Mouse (Mus musculus) erythroid progenitor cell, adult 5-6 weeks (primary cell): ENCODE results near the gene Rbbp9. TPM values are rescaled to one million over a fixed set of nuclear protein-coding genes. Genes with fewer than 3 reads are reported as not detected.

Experiments used
- ATAC-seq: replicated peaks from 2 replicates; pipeline ENCODE4 v1.8.0; 2016; ENCODE audit warnings: moderate number of reproducible peaks, mild to moderate bottlenecking, moderate TSS enrichment, inconsistent platforms; ENCODE audit not compliant: poor library complexity, low FRiP score, severe bottlenecking
- total RNA-seq, 2 experiments: library from RNA; stranded (forward) in 1 of 2; stranded (reverse) in 1 of 2; fragments of 150-400 nt in 1 of 2; fragments of 186-747, 209-891 nt in 1 of 2; gene quantifications; 2 replicates each; pipeline versions ENCODE4 v1.2.3 to v1.2.4; 2015 to 2017; ENCODE audit warnings: low replicate concordance in 2 of 2

Gene Rbbp9
- total RNA-seq, 2 experiments from 2014 or later, result 0.38 to 1.7 TPM

GRCm38 (mm10) chr2:144519772-144520171 lies 30.9 kb downstream of the Rbbp9 start:
- ATAC-seq, result no peak

- no peak for ATAC-seq
Measured at GRCm38 (mm10) chr2:144514619-144515018, 36.0 kb downstream of the Rbbp9 start.

GRCm38 (mm10) chr2:144502134-144502533 lies 48.5 kb downstream of the Rbbp9 start:
- ATAC-seq, result no peak

Other genes with a start within 250 kb of the Rbbp9 start
- gene Ovol2, start 218.7 kb downstream of the Rbbp9 start, total RNA-seq (2015; ENCODE audit: low replicate concordance), result not detected in 2 replicates
- not detected in 2 replicates for gene Ovol2, start 218.7 kb downstream of the Rbbp9 start, total RNA-seq (2017; ENCODE audit: low replicate concordance)
- 10.5 and 16.6 TPM in 2 replicates for gene Kat14, start 181.9 kb downstream of the Rbbp9 start, total RNA-seq (2015; ENCODE audit: low replicate concordance)
- 11.7 and 23.0 TPM in 2 replicates for gene Kat14, start 181.9 kb downstream of the Rbbp9 start, total RNA-seq (2017; ENCODE audit: low replicate concordance)
- gene Pet117, start 181.9 kb downstream of the Rbbp9 start, total RNA-seq (2015; ENCODE audit: low replicate concordance), result not detected in 2 replicates
- gene Pet117, start 181.9 kb downstream of the Rbbp9 start, total RNA-seq (2017; ENCODE audit: low replicate concordance), result 12.1 TPM in 1 of 2 replicates, not detected in the other
- gene Dzank1, start 23.5 kb downstream of the Rbbp9 start, total RNA-seq (2015; ENCODE audit: low replicate concordance), result not detected in 2 replicates
- gene Dzank1, start 23.5 kb downstream of the Rbbp9 start, total RNA-seq (2017; ENCODE audit: low replicate concordance), result not detected in 2 replicates
- 5.4 and 9.2 TPM in 2 replicates for gene Polr3f, start 23.2 kb downstream of the Rbbp9 start, total RNA-seq (2015; ENCODE audit: low replicate concordance)
- gene Polr3f, start 23.2 kb downstream of the Rbbp9 start, total RNA-seq (2017; ENCODE audit: low replicate concordance), result 3.5 and 15.9 TPM in 2 replicates
- gene Sec23b, start 5.4 kb upstream of the Rbbp9 start, total RNA-seq (2015; ENCODE audit: low replicate concordance), result 28.9 and 47.6 TPM in 2 replicates
- 30.0 and 41.5 TPM in 2 replicates for gene Sec23b, start 5.4 kb upstream of the Rbbp9 start, total RNA-seq (2017; ENCODE audit: low replicate concordance)
- gene Smim26, start 43.2 kb upstream of the Rbbp9 start, total RNA-seq (2015; ENCODE audit: low replicate concordance), result 7.2 TPM in 1 of 2 replicates, not detected in the other
- not detected in 2 replicates for gene Smim26, start 43.2 kb upstream of the Rbbp9 start, total RNA-seq (2017; ENCODE audit: low replicate concordance)
- gene Dtd1, start 49.0 kb upstream of the Rbbp9 start, total RNA-seq (2015; ENCODE audit: low replicate concordance), result 4.2 and 5.4 TPM in 2 replicates
- gene Dtd1, start 49.0 kb upstream of the Rbbp9 start, total RNA-seq (2017; ENCODE audit: low replicate concordance), result 3.6 and 14.5 TPM in 2 replicates